Mouse (Mus musculus): ENCODE data around the gene Wdr47.

- no peak for TF ChIP-seq TAL1 (IDR thresholded peaks at IDR 0.05; ENCODE audit: low read length)
- TF ChIP-seq GATA1 (IDR thresholded peaks at IDR 0.05; ENCODE audit: low read length) = no peak
These were observed 17.8 kb downstream of the Wdr47 start for GRCm38 (mm10) chr3:108608906-108609305.

Measured in erythroblast, embryonic 14.5 days (primary cell).